Mouse (Mus musculus) olfactory bulb, adult 2 months (tissue): ENCODE measurements around the gene Ccnl1.

Source experiments
- CTCF ChIP-seq: fragments of 200-500 bp; IDR thresholded peaks from 2 replicates; pipeline ENCODE4 v1.5.1; 2012; ENCODE audit warnings: low read depth, mild to moderate bottlenecking, low read length, moderate library complexity; ENCODE audit not compliant: insufficient read depth
- POLR2A ChIP-seq: fragments of 200-500 bp; IDR thresholded peaks from 2 replicates; pipeline ENCODE4 v1.6.1; 2012; ENCODE audit warnings: mild to moderate bottlenecking, low read depth, low read length, moderate library complexity; ENCODE audit not compliant: insufficient read depth

DNA sequence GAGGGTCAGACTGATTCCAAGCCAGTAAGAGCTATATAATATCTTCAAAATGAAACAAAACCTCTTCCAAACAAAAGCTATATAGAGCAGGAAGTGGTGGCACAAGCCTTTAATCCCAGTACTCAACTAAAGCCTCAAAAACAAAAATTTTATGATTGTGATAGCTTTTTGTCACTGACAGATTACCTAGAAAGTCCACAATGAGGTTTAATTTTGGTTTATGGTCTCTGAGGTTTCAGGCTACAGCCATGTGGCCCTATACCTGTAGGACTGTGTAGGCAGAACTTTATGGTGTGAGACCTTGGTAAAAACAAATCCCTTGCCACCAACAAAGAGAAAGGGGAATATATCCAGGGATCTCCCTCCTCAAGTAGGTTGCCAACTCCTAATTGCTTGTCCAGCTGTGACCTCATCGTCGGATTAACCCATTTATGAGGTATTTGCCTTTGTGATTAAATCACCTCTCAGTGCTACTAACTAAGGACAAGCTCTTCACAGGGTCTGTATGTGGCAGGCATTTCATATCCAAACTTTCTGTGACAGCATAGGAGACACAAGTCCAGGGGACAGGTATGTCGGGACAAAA is 1.5 kb upstream of the Ccnl1 start:
- TF ChIP-seq POLR2A = no peak
- TF ChIP-seq CTCF = no peak
